Mouse (Mus musculus) MEL (cell line): ENCODE results near the gene Spns2.

Experiments used
- CHD2 ChIP-seq: IDR thresholded peaks from 2 replicates; pipeline ENCODE4 v1.6.1; 2011; ENCODE audit warnings: low read length, improper control_type of control experiment
- RAD21 ChIP-seq: IDR thresholded peaks from 2 replicates; pipeline ENCODE4 v1.6.1; 2011; ENCODE audit warnings: mild to moderate bottlenecking, low read depth, low read length, improper control_type of control experiment

- TF ChIP-seq CHD2 (no peak), RAD21 (no peak)
Observed at GRCm38 (mm10) chr11:72425201-72425600, 64.5 kb downstream of the Spns2 start.
